Mouse (Mus musculus) embryo, embryonic 11 days (tissue): Measurements from ENCODE around the gene Lzts2.

Experiments used
- DNase-seq: peaks from one replicate; pipeline ENCODE4 v3.0.0-alpha.2; 2015

The Lzts2 gene

GRCm38 (mm10) chr19:45014335-45014971 lies at the start of gene Lzts2:
Lzts2 (plus strand) TSS chr19:45014414.
- DNase-seq = peak; percentile 52

DNA sequence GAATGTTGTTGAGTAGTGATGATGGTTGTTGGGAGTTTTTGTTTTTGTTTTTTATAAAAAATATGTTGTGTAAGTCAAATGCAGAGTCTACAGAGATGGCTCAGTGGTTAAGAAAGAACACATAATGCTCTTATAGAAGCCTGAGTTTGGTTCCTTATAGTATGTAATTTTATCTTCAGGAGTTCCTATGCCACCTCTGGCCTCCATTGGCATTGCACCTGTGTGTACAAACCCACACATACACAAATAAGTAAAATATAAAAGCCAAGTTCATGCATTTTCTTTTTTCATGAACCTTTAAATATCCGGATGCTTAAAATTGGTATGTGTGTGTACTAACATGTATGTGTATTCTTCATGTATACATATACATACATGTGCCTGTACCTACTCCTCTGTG lies 48.2 kb upstream of the Lzts2 start:
- no peak for DNase-seq

DNA sequence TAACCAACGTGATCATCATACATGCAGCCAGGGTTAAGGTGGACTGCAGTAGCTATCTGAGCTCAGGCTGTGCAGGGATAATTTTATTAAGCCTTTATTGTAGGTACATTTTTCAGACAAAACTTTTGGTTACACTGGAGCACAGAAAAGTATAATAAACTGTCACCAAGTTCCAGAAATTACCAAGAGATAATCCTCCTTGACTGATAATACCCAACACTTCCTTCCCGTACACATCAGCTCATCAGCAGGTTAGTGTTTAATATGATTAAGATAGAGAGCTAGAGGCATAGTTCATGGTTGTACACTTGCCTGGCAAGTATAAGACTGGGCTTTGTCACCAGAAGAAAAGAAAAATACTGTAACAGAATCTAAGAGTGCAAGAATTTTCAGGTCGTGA lies 45.9 kb upstream of the Lzts2 start:
- no peak for DNase-seq

GRCm38 (mm10) chr19:44976636-44977035 lies 37.6 kb upstream of the Lzts2 start:
- no peak for DNase-seq

GRCm38 (mm10) chr19:44977148-44977547 lies 37.1 kb upstream of the Lzts2 start:
- DNase-seq = no peak

- DNase-seq = no peak
Observed at GRCm38 (mm10) chr19:44980787-44981186, 33.4 kb upstream of the Lzts2 start.

GRCm38 (mm10) chr19:44982477-44983115 lies 31.6 kb upstream of the Lzts2 start:
- DNase-seq = no peak

DNA sequence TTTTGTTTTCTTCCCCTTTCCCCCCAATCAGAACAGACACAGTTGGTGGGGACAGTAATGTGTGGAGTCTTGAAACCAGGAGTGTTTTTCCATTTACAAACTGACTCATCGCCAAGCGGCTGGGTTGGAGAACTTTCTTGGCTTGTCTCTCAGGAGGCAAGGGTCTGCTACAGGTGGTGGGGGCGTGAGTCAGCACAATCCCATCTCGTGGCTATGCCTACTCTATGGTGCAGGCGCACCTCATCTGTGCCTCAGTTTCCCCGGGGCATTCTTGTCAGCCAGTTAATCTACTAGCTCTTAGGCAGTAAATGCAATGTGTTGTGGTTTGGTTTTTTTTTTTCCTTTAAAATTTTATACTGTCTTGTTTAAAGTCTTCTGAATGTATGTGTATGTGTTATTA lies 30.8 kb upstream of the Lzts2 start:
- no peak for DNase-seq

DNA sequence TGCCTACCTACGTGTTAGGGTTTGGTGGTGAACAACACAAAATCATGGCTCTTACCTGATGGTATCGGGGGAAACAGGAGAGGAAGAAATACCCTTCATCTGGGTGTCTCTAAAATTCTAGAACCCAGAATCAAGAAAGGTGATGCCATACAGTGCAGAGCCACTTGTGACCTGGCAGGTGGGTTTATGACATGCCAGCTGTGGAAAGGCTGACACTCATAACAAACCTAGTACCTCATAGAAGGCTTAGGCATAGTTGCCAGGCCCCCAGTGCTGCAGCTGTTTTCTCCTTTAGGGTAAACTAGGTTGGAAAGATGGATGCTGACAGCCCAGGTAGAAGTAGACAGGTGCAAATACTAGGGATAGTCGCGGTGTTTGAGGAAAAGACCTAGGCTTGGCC lies 29.8 kb upstream of the Lzts2 start:
- DNase-seq = no peak

DNA sequence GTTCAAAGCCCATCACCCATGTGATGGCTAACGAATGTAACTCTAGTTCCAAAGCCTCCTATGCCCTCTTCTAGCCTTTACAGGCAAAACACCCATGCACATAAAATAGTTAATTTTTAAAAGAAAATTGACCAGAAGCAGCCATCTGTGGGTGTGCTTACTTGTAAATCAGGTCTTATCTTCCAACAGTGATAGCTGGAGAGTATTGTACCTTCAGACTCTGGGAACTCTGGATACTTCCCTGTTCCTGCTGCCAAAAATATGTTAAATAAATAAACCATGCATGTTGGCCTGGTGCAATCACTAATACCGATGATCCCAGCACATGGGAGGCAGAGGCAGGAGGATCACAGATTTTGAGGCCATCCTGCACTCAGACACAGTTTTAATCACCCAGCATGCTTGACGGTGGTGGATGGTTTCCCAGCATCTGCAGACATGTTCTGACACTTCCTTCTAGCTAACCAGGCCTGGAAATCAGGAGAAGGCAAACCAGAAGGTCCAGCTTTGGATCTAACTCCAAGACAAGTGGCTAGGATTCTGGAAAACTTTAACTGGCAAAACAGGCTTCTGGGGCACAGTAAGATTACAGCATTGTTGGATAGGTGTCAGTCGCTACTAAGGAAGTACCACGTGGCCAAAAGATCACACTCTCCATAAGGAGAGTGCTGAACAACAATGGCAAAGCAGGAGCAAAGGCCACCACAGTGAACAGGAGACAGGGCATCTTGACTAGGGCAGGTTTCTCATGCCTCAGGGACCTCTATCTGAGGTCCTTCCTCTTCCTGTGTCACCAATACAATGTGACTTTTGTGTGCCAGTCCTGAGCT lies 28.8 kb upstream of the Lzts2 start:
- no peak for DNase-seq

- no peak for DNase-seq
Observed at GRCm38 (mm10) chr19:44987004-44987403, 27.2 kb upstream of the Lzts2 start.

DNA sequence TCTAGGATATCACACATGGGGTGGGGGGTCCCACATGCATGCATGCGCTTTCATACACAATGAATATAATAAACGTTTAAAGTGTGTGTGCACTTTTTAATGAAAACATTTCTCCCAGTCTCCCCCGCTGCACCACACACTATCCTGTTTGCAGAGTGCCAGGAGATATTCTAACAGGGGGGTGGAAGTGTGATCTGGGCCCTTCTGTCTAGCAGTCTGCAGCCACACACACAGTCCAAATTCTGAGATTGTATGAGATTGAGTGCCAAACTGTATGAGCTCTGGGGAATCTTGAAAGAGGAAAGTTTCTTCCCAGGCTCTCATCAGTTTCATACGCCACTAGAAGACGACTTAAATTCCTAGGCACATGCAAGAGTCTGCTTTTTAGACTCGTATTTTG lies 26.4 kb upstream of the Lzts2 start:
- no peak for DNase-seq

DNA sequence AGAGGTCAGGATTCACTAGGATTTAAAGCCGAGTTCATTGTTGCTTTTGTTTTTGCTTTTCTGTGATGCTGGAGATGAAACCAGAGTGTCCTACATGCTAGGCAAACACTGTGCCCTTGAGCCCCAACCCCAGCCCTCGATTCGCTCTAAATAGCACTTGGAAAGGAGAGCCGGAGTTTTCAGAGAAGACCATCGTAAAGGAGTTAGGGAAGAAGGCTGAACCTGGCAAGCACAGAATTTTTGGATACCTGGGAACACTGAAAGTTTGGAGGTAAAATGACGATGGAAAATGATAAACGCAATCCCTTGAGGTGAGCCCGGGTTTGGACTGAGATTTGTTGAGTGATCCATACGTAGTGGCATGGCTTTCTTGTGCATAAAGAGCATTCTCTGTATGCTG lies 25.9 kb upstream of the Lzts2 start:
- peak; percentile 12 for DNase-seq

DNA sequence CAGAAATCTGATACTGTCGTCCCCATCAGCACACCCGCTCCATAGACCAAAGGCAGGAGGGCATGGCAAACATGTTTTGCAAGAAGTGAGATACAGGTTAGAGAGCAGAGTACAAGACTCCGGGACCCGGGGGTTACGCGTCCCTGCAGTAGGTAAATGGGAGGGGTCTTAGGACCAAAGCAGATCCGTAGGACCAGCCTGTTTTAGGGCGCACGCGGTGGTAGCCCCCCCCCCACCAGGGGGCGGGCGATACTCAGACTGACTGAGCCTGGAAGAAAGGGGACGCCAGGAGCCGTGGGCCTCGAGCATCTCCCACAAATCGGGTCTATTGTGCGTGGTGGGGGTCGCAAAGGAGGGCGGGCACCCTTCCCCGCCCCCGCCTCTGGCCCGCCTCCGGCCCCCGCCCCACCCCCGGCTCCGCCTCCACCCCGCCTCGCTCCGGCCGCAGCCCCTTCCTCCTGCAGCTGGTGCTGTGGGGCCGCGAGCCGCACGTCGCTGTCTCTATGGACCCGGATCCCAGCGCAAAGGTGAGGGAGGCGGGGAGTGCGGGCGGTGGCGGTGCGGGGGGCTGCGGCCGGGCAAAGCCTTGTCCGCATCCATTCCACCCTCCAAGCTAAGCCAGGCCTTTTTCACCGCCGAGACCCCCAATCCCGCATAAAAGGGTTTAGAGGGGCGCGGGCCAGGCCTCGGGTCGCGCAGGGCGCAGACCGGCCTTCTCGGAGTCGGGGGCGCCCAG lies 25.2 kb upstream of the Lzts2 start, which contains the start of gene Sema4g:
Gene Sema4g (plus strand): TSS at position 271 of the 736 bp plus-strand sequence.
- peak; percentile 79 for DNase-seq

GRCm38 (mm10) chr19:44989567-44990495 lies 24.4 kb upstream of the Lzts2 start:
- DNase-seq = peak; percentile 19

- no peak for DNase-seq
Observed at GRCm38 (mm10) chr19:44991031-44991430, 23.2 kb upstream of the Lzts2 start.

- DNase-seq = peak; percentile 19
Observed at GRCm38 (mm10) chr19:44992246-44992645, 22.0 kb upstream of the Lzts2 start.

GRCm38 (mm10) chr19:44992712-44993111 lies 21.5 kb upstream of the Lzts2 start:
- DNase-seq = no peak

DNA sequence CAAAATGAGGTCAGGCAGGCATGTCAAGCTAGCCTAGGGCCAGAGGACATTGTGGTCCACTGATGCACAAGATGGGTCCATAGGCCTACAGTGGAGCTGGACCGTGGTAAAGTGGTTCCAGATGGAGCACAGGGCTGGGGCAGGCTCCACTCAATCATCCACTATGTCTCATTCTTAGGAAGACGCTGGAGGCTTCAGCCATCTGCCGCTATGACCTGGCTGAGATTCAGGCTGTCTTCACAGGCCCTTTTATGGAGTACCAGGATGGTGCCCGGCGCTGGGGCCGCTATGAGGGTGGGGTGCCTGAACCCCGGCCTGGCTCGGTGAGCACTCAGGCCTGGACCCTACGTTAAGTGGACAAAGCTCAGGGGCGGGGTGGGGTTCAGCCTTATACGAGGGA lies 16.4 kb upstream of the Lzts2 start:
- no peak for DNase-seq

- no peak for DNase-seq
Observed at GRCm38 (mm10) chr19:44999647-45000046, 14.6 kb upstream of the Lzts2 start.

GRCm38 (mm10) chr19:45002301-45002700 lies 11.9 kb upstream of the Lzts2 start:
- DNase-seq = no peak
